Mouse (Mus musculus): Measurements from ENCODE around the gene Slc16a10.

The Slc16a10 gene

GRCm38 (mm10) chr10:40067529-40067928 lies 74.5 kb downstream of the Slc16a10 start:
- DNase-seq (ENCODE audit: low spot score), result no peak

- DNase-seq (ENCODE audit: low spot score), result no peak
These were observed 75.0 kb downstream of the Slc16a10 start for GRCm38 (mm10) chr10:40067071-40067470.

- no peak for DNase-seq (ENCODE audit: low spot score)
These were observed 76.7 kb downstream of the Slc16a10 start for GRCm38 (mm10) chr10:40065357-40065756.

GRCm38 (mm10) chr10:40063291-40063890 lies 78.7 kb downstream of the Slc16a10 start:
- DNase-seq (ENCODE audit: low spot score), result peak; percentile 73

GRCm38 (mm10) chr10:40062812-40063211 lies 79.2 kb downstream of the Slc16a10 start:
- no peak for DNase-seq (ENCODE audit: low spot score)

- no peak for DNase-seq (ENCODE audit: low spot score)
These were observed 80.1 kb downstream of the Slc16a10 start for GRCm38 (mm10) chr10:40061926-40062325.

GRCm38 (mm10) chr10:40058786-40059120 lies 83.3 kb downstream of the Slc16a10 start:
- DNase-seq (ENCODE audit: low spot score), result no peak

- DNase-seq (ENCODE audit: low spot score), result no peak
These were observed 83.8 kb downstream of the Slc16a10 start for GRCm38 (mm10) chr10:40058062-40058785.

GRCm38 (mm10) chr10:40057615-40058014 lies 84.4 kb downstream of the Slc16a10 start:
- no peak for DNase-seq (ENCODE audit: low spot score)

- DNase-seq (ENCODE audit: low spot score), result no peak
These were observed 87.6 kb downstream of the Slc16a10 start for GRCm38 (mm10) chr10:40054455-40054854.

GRCm38 (mm10) chr10:40053896-40054295 lies 88.2 kb downstream of the Slc16a10 start:
- DNase-seq (ENCODE audit: low spot score), result no peak

GRCm38 (mm10) chr10:40053257-40053895 lies 88.7 kb downstream of the Slc16a10 start:
- DNase-seq (ENCODE audit: low spot score), result no peak

GRCm38 (mm10) chr10:40051997-40052396 lies 90.1 kb downstream of the Slc16a10 start:
- DNase-seq (ENCODE audit: low spot score), result no peak

GRCm38 (mm10) chr10:40050763-40051162 lies 91.3 kb downstream of the Slc16a10 start:
- DNase-seq (ENCODE audit: low spot score), result no peak

GRCm38 (mm10) chr10:40041339-40041738 lies 100.7 kb downstream of the Slc16a10 start:
- DNase-seq (ENCODE audit: low spot score), result peak; percentile 36

- DNase-seq (ENCODE audit: low spot score), result no peak
These were observed 105.1 kb downstream of the Slc16a10 start for GRCm38 (mm10) chr10:40036686-40037560.

GRCm38 (mm10) chr10:40034956-40035355 lies 107.1 kb downstream of the Slc16a10 start:
- DNase-seq (ENCODE audit: low spot score), result no peak

GRCm38 (mm10) chr10:40032897-40033296 lies 109.2 kb downstream of the Slc16a10 start:
- no peak for DNase-seq (ENCODE audit: low spot score)

- no peak for DNase-seq (ENCODE audit: low spot score)
These were observed 111.3 kb downstream of the Slc16a10 start for GRCm38 (mm10) chr10:40030716-40031115.

GRCm38 (mm10) chr10:40029610-40030009 lies 112.4 kb downstream of the Slc16a10 start:
- no peak for DNase-seq (ENCODE audit: low spot score)

- no peak for DNase-seq (ENCODE audit: low spot score)
These were observed 114.0 kb downstream of the Slc16a10 start for GRCm38 (mm10) chr10:40028091-40028490.

GRCm38 (mm10) chr10:40026546-40026945 lies 115.5 kb downstream of the Slc16a10 start:
- DNase-seq (ENCODE audit: low spot score), result no peak

All from yolk sac, embryonic 10.5 days (tissue).